Mouse (Mus musculus) MEL (cell line): ENCODE results near the gene Gm37240. TPM values are rescaled to one million over a fixed set of nuclear protein-coding genes. Genes with fewer than 3 reads are reported as not detected.

ENCODE experiments used
- DNase-seq: peaks from one replicate; pipeline ENCODE4 v3.0.0; 2011; ENCODE audit warnings: low read depth, low spot score
- H3K27ac ChIP-seq: 2 replicates; pipeline ENCODE4 v1.5.1; 2012; ENCODE audit warnings: low read depth, mild to moderate bottlenecking, control low read depth, low read length, moderate library complexity; ENCODE audit not compliant: control insufficient read depth
- H3K27me3 ChIP-seq, 2 experiments: fragments of 150-350 bp in 1 of 2; sonication (generic) in 1 of 2; 2 replicates each; pipeline ENCODE4 v1.6.1; 2012; ENCODE audit warnings: low read length in 2 of 2, mild to moderate bottlenecking in 2 of 2, improper control_type of control experiment in 1 of 2, moderate library complexity in 1 of 2; ENCODE audit not compliant: insufficient read depth in 2 of 2, control insufficient read depth in 1 of 2
- H3K36me3 ChIP-seq, 2 experiments: 2 replicates each; pipeline ENCODE4 v1.6.1; 2012 to 2014; ENCODE audit warnings: low read length in 2 of 2, improper control_type of control experiment in 1 of 2, inconsistent platforms in 1 of 2, mild to moderate bottlenecking in 1 of 2; ENCODE audit not compliant: insufficient read depth in 2 of 2, control insufficient read depth in 1 of 2
- H3K4me1 ChIP-seq, 2 experiments: fragments of 150-350 bp in 1 of 2; sonication (generic) in 1 of 2; 2 replicates each; pipeline ENCODE4 v1.6.1; 2012; ENCODE audit warnings: low read length in 2 of 2, improper control_type of control experiment in 1 of 2, mild to moderate bottlenecking in 1 of 2; ENCODE audit not compliant: insufficient read depth in 2 of 2, control insufficient read depth in 1 of 2
- H3K4me3 ChIP-seq, 2 experiments: fragments of 150-350 bp in 1 of 2; sonication (generic) in 1 of 2; 2 replicates each; pipeline ENCODE4 v1.5.1; 2012; ENCODE audit warnings: low read depth in 2 of 2, low read length in 2 of 2, mild to moderate bottlenecking in 2 of 2, moderate library complexity in 2 of 2, control low read depth in 1 of 2, improper control_type of control experiment in 1 of 2; ENCODE audit not compliant: control insufficient read depth in 1 of 2, insufficient read depth in 1 of 2
- H3K79me2 ChIP-seq: 2 replicates; pipeline ENCODE4 v1.6.1; 2012; ENCODE audit warnings: mild to moderate bottlenecking, low read length, moderate library complexity; ENCODE audit not compliant: control insufficient read depth, poor library complexity, insufficient read depth
- H3K9ac ChIP-seq: 2 replicates; pipeline ENCODE4 v1.6.1; 2012; ENCODE audit warnings: low read depth, mild to moderate bottlenecking, control low read depth, low read length, moderate library complexity; ENCODE audit not compliant: control insufficient read depth, poor library complexity, severe bottlenecking
- H3K9me3 ChIP-seq: fragments of 150-350 bp; sonication (generic); replicated peaks from 2 replicates; pipeline ENCODE4 v1.6.1; 2012; ENCODE audit warnings: mild to moderate bottlenecking, low read length, improper control_type of control experiment, moderate library complexity; ENCODE audit not compliant: insufficient read depth
- BHLHE40 ChIP-seq: IDR thresholded peaks from 2 replicates; pipeline ENCODE4 v1.6.1; 2012; ENCODE audit warnings: low read depth, mild to moderate bottlenecking, inconsistent platforms, low read length, improper control_type of control experiment, borderline replicate concordance
- CHD1 ChIP-seq: IDR thresholded peaks from 2 replicates; pipeline ENCODE4 v1.6.1; 2012; ENCODE audit warnings: low read depth, mild to moderate bottlenecking, inconsistent platforms, low read length, improper control_type of control experiment
- ELF1 ChIP-seq: IDR thresholded peaks from 2 replicates; pipeline ENCODE4 v1.6.1; 2014; ENCODE audit warnings: low read depth, mild to moderate bottlenecking, inconsistent platforms, low read length, improper control_type of control experiment, moderate library complexity
- EP300 ChIP-seq, 2 experiments: IDR thresholded peaks; 2 replicates each; pipeline ENCODE4 v1.6.1; 2011; ENCODE audit warnings: improper control_type of control experiment in 2 of 2, low read length in 2 of 2, low read depth in 1 of 2, mild to moderate bottlenecking in 1 of 2
- ETS1 ChIP-seq: IDR thresholded peaks from 2 replicates; pipeline ENCODE4 v1.6.1; 2012; ENCODE audit warnings: low read depth, mild to moderate bottlenecking, inconsistent platforms, low read length, improper control_type of control experiment, moderate library complexity
- GABPA ChIP-seq: IDR thresholded peaks from 2 replicates; pipeline ENCODE4 v1.6.1; 2012; ENCODE audit warnings: low read depth, mild to moderate bottlenecking, inconsistent platforms, low read length, improper control_type of control experiment, moderate library complexity
- GATA1 ChIP-seq: IDR thresholded peaks from 2 replicates; pipeline ENCODE4 v1.6.1; 2011; ENCODE audit warnings: low read depth, low read length, improper control_type of control experiment
- HCFC1 ChIP-seq: IDR thresholded peaks from 2 replicates; pipeline ENCODE4 v1.6.1; 2012; ENCODE audit warnings: low read depth, mild to moderate bottlenecking, inconsistent platforms, low read length, improper control_type of control experiment, moderate library complexity
- JUND ChIP-seq: IDR thresholded peaks from 2 replicates; pipeline ENCODE4 v1.6.1; 2011; ENCODE audit warnings: low read depth, mild to moderate bottlenecking, improper control_type of control experiment, low read length
- KAT2A ChIP-seq: conservative IDR thresholded peaks from 2 replicates; pipeline ENCODE4 v1.6.1; 2012; ENCODE audit warnings: low read depth, low read length, improper control_type of control experiment, inconsistent platforms
- MAFK ChIP-seq: IDR thresholded peaks from 2 replicates; pipeline ENCODE4 v1.6.1; 2011; ENCODE audit warnings: low read depth, mild to moderate bottlenecking, low read length, improper control_type of control experiment, borderline replicate concordance
- MAX ChIP-seq: IDR thresholded peaks from 2 replicates; pipeline ENCODE4 v1.6.1; 2011; ENCODE audit warnings: low read length, improper control_type of control experiment
- MAZ ChIP-seq: IDR thresholded peaks from 2 replicates; pipeline ENCODE4 v1.6.1; 2012; ENCODE audit warnings: low read depth, mild to moderate bottlenecking, inconsistent platforms, low read length, improper control_type of control experiment
- MEF2A ChIP-seq: IDR thresholded peaks from 2 replicates; pipeline ENCODE4 v1.6.1; 2014; ENCODE audit warnings: low read depth, mild to moderate bottlenecking, inconsistent platforms, low read length, improper control_type of control experiment; ENCODE audit not compliant: poor library complexity, insufficient replicate concordance, severe bottlenecking; ENCODE audit errors: extremely low read depth
- MXI1 ChIP-seq: IDR thresholded peaks from 2 replicates; pipeline ENCODE4 v1.6.1; 2011; ENCODE audit warnings: mild to moderate bottlenecking, low read depth, low read length, improper control_type of control experiment
- MYB ChIP-seq: IDR thresholded peaks from 2 replicates; pipeline ENCODE4 v1.6.1; 2011; ENCODE audit warnings: mild to moderate bottlenecking, low read depth, low read length, improper control_type of control experiment
- MYC ChIP-seq: IDR thresholded peaks from 2 replicates; pipeline ENCODE4 v1.6.1; 2011; ENCODE audit warnings: low read depth, mild to moderate bottlenecking, low read length, improper control_type of control experiment, moderate library complexity
- NELFE ChIP-seq: IDR thresholded peaks from 2 replicates; pipeline ENCODE4 v1.6.1; 2011; ENCODE audit warnings: low read depth, low read length, improper control_type of control experiment
- NRF1 ChIP-seq: IDR thresholded peaks from 2 replicates; pipeline ENCODE4 v1.6.1; 2014; ENCODE audit warnings: low read depth, mild to moderate bottlenecking, inconsistent platforms, low read length, improper control_type of control experiment, moderate library complexity; ENCODE audit not compliant: poor library complexity, insufficient read depth, severe bottlenecking
- POLR2A ChIP-seq, 2 experiments: IDR thresholded peaks; 2 replicates each; pipeline ENCODE4 v1.6.1; 2011 to 2012; ENCODE audit warnings: low read length in 2 of 2, mild to moderate bottlenecking in 2 of 2, control low read depth in 1 of 2, improper control_type of control experiment in 1 of 2, low read depth in 1 of 2, moderate library complexity in 1 of 2; ENCODE audit not compliant: control insufficient read depth in 1 of 2, insufficient read depth in 1 of 2, poor library complexity in 1 of 2
- POLR2AphosphoS2 ChIP-seq: IDR thresholded peaks from 2 replicates; pipeline ENCODE4 v1.6.1; 2011; ENCODE audit warnings: low read length, improper control_type of control experiment
- POLR2AphosphoS5 ChIP-seq: IDR thresholded peaks from 2 replicates; pipeline ENCODE4 v1.6.1; 2012; ENCODE audit warnings: low read depth, borderline replicate concordance, mild to moderate bottlenecking, inconsistent platforms, low read length, moderate library complexity, mixed read lengths
- RAD21 ChIP-seq: IDR thresholded peaks from 2 replicates; pipeline ENCODE4 v1.6.1; 2011; ENCODE audit warnings: mild to moderate bottlenecking, low read depth, low read length, improper control_type of control experiment
- RCOR1 ChIP-seq: IDR thresholded peaks from 2 replicates; pipeline ENCODE4 v1.6.1; 2012; ENCODE audit warnings: low read depth, mild to moderate bottlenecking, inconsistent platforms, low read length, improper control_type of control experiment
- SIN3A ChIP-seq: IDR thresholded peaks from 2 replicates; pipeline ENCODE4 v1.6.1; 2012; ENCODE audit warnings: low read length, improper control_type of control experiment, inconsistent platforms
- SMC3 ChIP-seq: IDR thresholded peaks from 2 replicates; pipeline ENCODE4 v1.6.1; 2011; ENCODE audit warnings: low read depth, low read length, improper control_type of control experiment
- TAL1 ChIP-seq: IDR thresholded peaks from 2 replicates; pipeline ENCODE4 v1.6.1; 2012; ENCODE audit warnings: mild to moderate bottlenecking, inconsistent platforms, low read length, moderate library complexity, mixed read lengths
- TBP ChIP-seq: IDR thresholded peaks from 2 replicates; pipeline ENCODE4 v1.8.0; 2011; ENCODE audit warnings: low read depth, low read length, improper control_type of control experiment
- TCF12 ChIP-seq: IDR thresholded peaks from 2 replicates; pipeline ENCODE4 v1.6.1; 2014; ENCODE audit warnings: low read depth, mild to moderate bottlenecking, inconsistent platforms, low read length, improper control_type of control experiment, moderate library complexity
- USF1 ChIP-seq: IDR thresholded peaks from 2 replicates; pipeline ENCODE4 v1.6.1; 2014; ENCODE audit warnings: low read depth, mild to moderate bottlenecking, inconsistent platforms, low read length, improper control_type of control experiment, moderate library complexity
- USF2 ChIP-seq, 2 experiments: IDR thresholded peaks; 2 replicates each; pipeline ENCODE4 v1.6.1; 2011 to 2012; ENCODE audit warnings: improper control_type of control experiment in 2 of 2, low read length in 2 of 2, borderline replicate concordance in 1 of 2, inconsistent platforms in 1 of 2, low read depth in 1 of 2, mild to moderate bottlenecking in 1 of 2; ENCODE audit not compliant: insufficient read depth in 1 of 2
- ZC3H11A ChIP-seq: IDR thresholded peaks from 2 replicates; pipeline ENCODE4 v1.6.1; 2012; ENCODE audit warnings: low read depth, mild to moderate bottlenecking, inconsistent platforms, low read length, improper control_type of control experiment
- polyA plus RNA-seq, 2 experiments: library from polyadenylated mRNA; stranded (reverse) in 1 of 2; unstranded in 1 of 2; fragments of >175 nt in 1 of 2; fragments of >200 nt in 1 of 2; gene quantifications; 2 replicates each; pipeline versions ENCODE4 v1.2.1 to v1.2.4; 2012; ENCODE audit warnings: low replicate concordance in 2 of 2, low read depth in 1 of 2; ENCODE audit not compliant: insufficient read length in 2 of 2, insufficient read depth in 1 of 2, missing spikeins in 1 of 2
- total RNA-seq: library from RNA; depleted of rRNA; stranded (reverse); fragments of 300-350 nt; gene quantifications from 2 replicates; pipeline ENCODE4 v1.2.3, GENCODE M21; 2012

Gene Gm37240
- total and polyA plus RNA-seq, 3 experiments: 0.04 TPM; not detected in 2

DNA sequence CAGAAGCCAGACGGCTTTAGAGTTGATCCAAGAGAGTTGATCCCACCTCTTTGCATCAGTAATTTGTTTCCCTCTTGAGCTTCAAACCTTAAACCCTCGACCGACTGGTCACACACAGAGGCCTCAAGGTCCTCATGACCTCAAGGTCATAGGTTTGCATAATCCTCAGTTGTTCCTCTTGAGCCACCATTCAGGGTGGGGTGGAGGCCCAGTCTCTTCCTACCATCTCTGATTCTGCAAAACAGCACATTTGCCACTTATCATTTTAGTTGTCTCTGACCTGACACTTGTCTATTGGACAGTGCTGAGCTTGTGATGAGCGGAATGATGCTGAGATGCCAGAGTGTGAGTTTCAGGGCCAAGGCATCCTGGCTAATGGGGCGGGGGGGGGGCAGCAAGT is 1211.6 kb downstream of the Gm37240 start:
- Histone ChIP-seq H3K36me3 (peaks cover 0 to 5% of the 10 kb centered on the region in 2 experiments; a peak in 2 of 4 replicates), H3K79me2 (no peaks in the 10 kb centered on the region), H3K9me3 (no peaks in the 10 kb centered on the region), H3K27me3 (no peaks in the 10 kb centered on the region; a peak in 1 of 4 replicates), H3K9ac (no peak overlapping the region), H3K27ac (no peak overlapping the region), H3K4me1 (peaks cover 4 to 23% of the 10 kb centered on the region in 2 experiments), H3K4me3 (no peak overlapping the region)
- TF ChIP-seq MYB (no peak), POLR2A (IDR thresholded peaks at IDR 0.05; ENCODE audit: control insufficient read depth in 1 of 2, insufficient read depth in 1 of 2, low read depth in 1 of 2, low read length in 2 of 2, poor library complexity in 1 of 2) (no peak), TBP (no peak), MYC (no peak), MAX (no peak), TCF12 (no peak), RCOR1 (no peak), MXI1 (no peak), SMC3 (no peak), ZC3H11A (no peak), MAFK (no peak), BHLHE40 (no peak), NRF1 (no peak), ETS1 (no peak), GABPA (no peak), TAL1 (no peak), MEF2A (no peak), JUND (no peak), NELFE (no peak), SIN3A (no peak)
- DNase-seq: no peak

DNA sequence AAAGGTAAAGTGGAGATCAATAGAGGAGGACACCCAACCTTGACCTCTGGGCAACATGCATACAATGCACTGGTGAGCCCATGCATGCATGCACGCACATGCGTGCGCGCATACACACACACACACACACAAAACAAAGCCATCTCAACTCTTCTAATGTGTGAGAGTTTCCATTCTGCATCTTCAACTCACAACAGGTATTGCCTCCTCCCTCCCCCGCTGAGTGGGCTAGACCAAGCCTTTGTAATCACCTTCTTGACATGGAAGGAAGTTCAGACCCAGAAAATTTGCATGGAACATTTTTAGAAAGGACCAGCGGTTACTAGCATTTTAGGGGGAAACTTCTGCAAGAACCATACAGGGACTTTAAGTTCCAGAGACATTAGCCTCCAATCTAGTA is 1213.8 kb downstream of the Gm37240 start:
- H3K9ac ChIP-seq: no peak overlapping the region
- H3K27me3 ChIP-seq: peaks cover 0 to 1% of the 10 kb centered on the region in 2 experiments; a peak in 2 of 4 replicates
- no peak overlapping the region for H3K27ac ChIP-seq
- H3K36me3 ChIP-seq: peaks cover 0 to 4% of the 10 kb centered on the region in 2 experiments; a peak in 2 of 4 replicates
- no peak for DNase-seq
- no peaks in the 10 kb centered on the region for H3K79me2 ChIP-seq
- H3K4me1 ChIP-seq: peaks cover 2 to 12% of the 10 kb centered on the region in 2 experiments
- no peak overlapping the region for H3K4me3 ChIP-seq
- TF ChIP-seq KAT2A (no peak), POLR2A (IDR thresholded peaks at IDR 0.05; ENCODE audit: control insufficient read depth in 1 of 2, insufficient read depth in 1 of 2, low read depth in 1 of 2, low read length in 2 of 2, poor library complexity in 1 of 2) (no peak), MAZ (no peak), USF1 (no peak), GATA1 (no peak), RAD21 (no peak), MYC (no peak), EP300 (IDR thresholded peaks at IDR 0.05; ENCODE audit: low read depth in 1 of 2, low read length in 2 of 2) (no peak), ELF1 (no peak), GABPA (no peak), HCFC1 (no peak), ETS1 (no peak), MAFK (no peak), POLR2AphosphoS5 (no peak), POLR2AphosphoS2 (no peak), TAL1 (no peak), USF2 (IDR thresholded peaks at IDR 0.05; ENCODE audit: borderline replicate concordance in 1 of 2, insufficient read depth in 1 of 2, low read depth in 1 of 2, low read length in 2 of 2) (no peak), TBP (no peak), JUND (no peak), CHD1 (no peak)
- H3K9me3 ChIP-seq: no peaks in the 10 kb centered on the region
